14 mouse cellular contexts compared by ENCODE assay signal in genomic region chr9:89979248-89979647, GRCm38 (mm10).
A peak's percentile ranks its signal among the peaks of the same experiment; 100 is the strongest.
DNase-seq lines count a peak whose midpoint lies in the region; ATAC-seq and TF ChIP-seq lines count a peak whose summit lies in the region.
"Had no signal": no experiment of that assay in that cellular context is flagged by ENCODE, and none has a peak within 500 bp of the region (broad histone marks: within the 10 kb centered on the region; RNA-seq: fewer than 3 reads in every experiment).

No protein-coding gene starts in this region.

- TF ChIP-seq CTCF in stomach, postnatal 0 days (IDR thresholded peaks at IDR 0.05; ENCODE audit: low read depth), result no peak

- H3K4me2 ChIP-seq in embryonic facial prominence, embryonic 14.5 days (ENCODE audit: low read depth, low read length), result no peak overlapping the region
- H3K4me2 ChIP-seq in stomach, postnatal 0 days (replicated peaks; ENCODE audit: low read depth), result no peak overlapping the region

- DNase-seq in embryonic facial prominence, embryonic 14.5 days (ENCODE audit: low spot score), result peak; percentile 60
- DNase-seq in embryonic facial prominence, embryonic 10.5 days (ENCODE audit: low spot score), result no peak
- peak; percentile 0 for DNase-seq in right cerebral cortex, postnatal 25 days
- DNase-seq in right cerebral cortex, adult 2 months (ENCODE audit: low spot score in 2 of 2), result no peak
- DNase-seq in lung, postnatal 10 days, result peak; percentile 31
- DNase-seq in stomach, postnatal 0 days (ENCODE audit: low spot score), result no peak
- no peak for DNase-seq in T-cell, adult 2 months (ENCODE audit: low spot score)
- DNase-seq in heart, adult 9 months (ENCODE audit: low spot score in 2 of 2), result no peak
- DNase-seq: cerebellum, postnatal 14 days; spleen, adult 18-20 months had no signal

- H3K27me3 ChIP-seq in embryonic facial prominence, embryonic 14.5 days (replicated peaks; ENCODE audit: control insufficient read depth, insufficient read depth, low read length), result no peaks in the 10 kb centered on the region
- no peaks in the 10 kb centered on the region for H3K27me3 ChIP-seq in embryonic facial prominence, embryonic 10.5 days (replicated peaks; ENCODE audit: low read depth, poor library complexity, severe bottlenecking)
- H3K27me3 ChIP-seq in stomach, postnatal 0 days (ENCODE audit: control insufficient read depth, insufficient read depth, low read length), result no peaks in the 10 kb centered on the region
- H3K27me3 ChIP-seq: CH12.LX had no signal

- no peak overlapping the region for H3K27ac ChIP-seq in embryonic facial prominence, embryonic 14.5 days (replicated peaks; ENCODE audit: low read depth, low read length)
- no peak overlapping the region for H3K27ac ChIP-seq in embryonic facial prominence, embryonic 10.5 days (replicated peaks)
- H3K27ac ChIP-seq in stomach, postnatal 0 days (replicated peaks), result no peak overlapping the region
- H3K27ac ChIP-seq: hindbrain, postnatal 0 days had no signal

- no peak overlapping the region for H3K9ac ChIP-seq in embryonic facial prominence, embryonic 14.5 days (ENCODE audit: low read depth, low read length)
- no peak overlapping the region for H3K9ac ChIP-seq in stomach, postnatal 0 days (ENCODE audit: low read length)

- no peaks in the 10 kb centered on the region for H3K4me1 ChIP-seq in embryonic facial prominence, embryonic 14.5 days (ENCODE audit: control insufficient read depth, insufficient read depth, low read length)
- 0 out of 2 replicates have a peak, but pooled peaks cover 7% of the 10 kb centered on the region for H3K4me1 ChIP-seq in embryonic facial prominence, embryonic 10.5 days
- H3K4me1 ChIP-seq in stomach, postnatal 0 days (replicated peaks; ENCODE audit: control insufficient read depth, insufficient read depth), result 0 out of 2 replicates have a peak, but pooled peaks cover 4% of the 10 kb centered on the region

- no peak for ATAC-seq in embryonic facial prominence, embryonic 14.5 days (ENCODE audit: low read depth)
- ATAC-seq in stomach, postnatal 0 days (ENCODE audit: low FRiP score, low TSS enrichment), result peak; percentile 38; the same call in 1 of the 2 replicates
- ATAC-seq: activated CD4-positive, CD25-positive, alpha-beta regulatory T cell, adult 4 months; hindbrain, postnatal 0 days; midbrain, embryonic 16.5 days had no signal

- H3K9me3 ChIP-seq in embryonic facial prominence, embryonic 14.5 days (ENCODE audit: control insufficient read depth, low read length), result no peaks in the 10 kb centered on the region
- no peaks in the 10 kb centered on the region for H3K9me3 ChIP-seq in embryonic facial prominence, embryonic 10.5 days
- no peaks in the 10 kb centered on the region for H3K9me3 ChIP-seq in stomach, postnatal 0 days (ENCODE audit: control insufficient read depth, low read length)

- no peaks in the 10 kb centered on the region for H3K36me3 ChIP-seq in embryonic facial prominence, embryonic 14.5 days (ENCODE audit: control insufficient read depth, insufficient read depth, low read length)
- no peaks in the 10 kb centered on the region for H3K36me3 ChIP-seq in embryonic facial prominence, embryonic 10.5 days (replicated peaks)
- H3K36me3 ChIP-seq in stomach, postnatal 0 days (ENCODE audit: control insufficient read depth, insufficient read depth, low read length), result no peaks in the 10 kb centered on the region

- 28% methylated on average over 3 of the region's 3 CpGs for WGBS in embryonic facial prominence, embryonic 14.5 days
- 38% methylated on average over 3 of the region's 3 CpGs for WGBS in embryonic facial prominence, embryonic 10.5 days
- 3% methylated on average over 3 of the region's 3 CpGs for WGBS in stomach, postnatal 0 days

- no peak for TF ChIP-seq EP300 in stomach, postnatal 0 days (optimal IDR thresholded peaks at IDR 0.05)

- no peak overlapping the region for H3K4me3 ChIP-seq in embryonic facial prominence, embryonic 14.5 days (ENCODE audit: low read depth, low read length)
- H3K4me3 ChIP-seq in embryonic facial prominence, embryonic 10.5 days, result no peak overlapping the region
- no peak overlapping the region for H3K4me3 ChIP-seq in stomach, postnatal 0 days (ENCODE audit: low read depth, low read length)

Comparison
In these comparisons a context has a peak if more than half of its experiments do, and no peak if none do; other contexts are left out.
1. DNase-seq: peak in embryonic facial prominence, embryonic 14.5 days (single experiment), right cerebral cortex, postnatal 25 days (single experiment) and lung, postnatal 10 days (single experiment); none in embryonic facial prominence, embryonic 10.5 days (single experiment), right cerebral cortex, adult 2 months (0 of 2), stomach, postnatal 0 days (single experiment), T-cell, adult 2 months (single experiment) and heart, adult 9 months (0 of 2).